Mouse (Mus musculus): ENCODE measurements at regions not wholly inside any gene's neighbourhood (a gene's known extent, or its start where the extent isn't known, plus 50 kb on each side); places are given as distances from the start of the nearest gene placed in this dataset.

DNA sequence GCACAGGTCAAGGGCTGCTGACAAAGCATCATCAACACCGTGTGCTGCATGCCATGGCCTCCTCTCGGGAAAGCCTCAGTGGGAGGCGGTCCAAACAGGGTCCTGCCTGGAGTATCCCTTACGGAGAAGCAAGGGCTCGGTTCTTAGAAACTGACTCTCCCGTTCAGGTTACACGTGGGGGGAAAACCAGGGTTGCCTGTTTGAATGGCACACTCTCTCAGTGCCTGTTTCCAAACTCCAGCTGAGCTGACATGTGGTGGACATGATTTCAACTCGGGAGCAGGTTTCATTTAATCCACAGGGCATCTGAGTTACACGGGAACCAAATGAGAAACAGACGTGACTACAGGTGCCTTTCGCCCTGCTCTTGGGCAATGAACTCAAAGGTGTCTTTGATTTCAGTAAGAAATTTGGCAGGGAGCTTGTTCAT, 382.6 kb upstream of the Slc30a5 start:
- no peak for TF ChIP-seq CTCF (IDR thresholded peaks at IDR 0.05; ENCODE audit: control insufficient read depth, insufficient read depth, low read length)
- no peak for TF ChIP-seq POLR2A (IDR thresholded peaks at IDR 0.05; ENCODE audit: borderline replicate concordance, control insufficient read depth, low read depth, low read length)
